Mouse (Mus musculus) MEL (cell line): Measurements from ENCODE around the gene Agfg2. TPM values are rescaled to one million over a fixed set of nuclear protein-coding genes. Genes with fewer than 3 reads are reported as not detected.

Experiments used
- DNase-seq: peaks from one replicate; pipeline ENCODE4 v3.0.0; 2011; ENCODE audit warnings: low read depth, low spot score
- H3K27ac ChIP-seq: 2 replicates; pipeline ENCODE4 v1.5.1; 2012; ENCODE audit warnings: low read depth, mild to moderate bottlenecking, control low read depth, low read length, moderate library complexity; ENCODE audit not compliant: control insufficient read depth
- H3K27me3 ChIP-seq, 2 experiments: fragments of 150-350 bp in 1 of 2; sonication (generic) in 1 of 2; 2 replicates each; pipeline ENCODE4 v1.6.1; 2012; ENCODE audit warnings: low read length in 2 of 2, mild to moderate bottlenecking in 2 of 2, improper control_type of control experiment in 1 of 2, moderate library complexity in 1 of 2; ENCODE audit not compliant: insufficient read depth in 2 of 2, control insufficient read depth in 1 of 2
- H3K36me3 ChIP-seq, 2 experiments: 2 replicates each; pipeline ENCODE4 v1.6.1; 2012 to 2014; ENCODE audit warnings: low read length in 2 of 2, improper control_type of control experiment in 1 of 2, inconsistent platforms in 1 of 2, mild to moderate bottlenecking in 1 of 2; ENCODE audit not compliant: insufficient read depth in 2 of 2, control insufficient read depth in 1 of 2
- H3K4me1 ChIP-seq, 2 experiments: fragments of 150-350 bp in 1 of 2; sonication (generic) in 1 of 2; 2 replicates each; pipeline ENCODE4 v1.6.1; 2012; ENCODE audit warnings: low read length in 2 of 2, improper control_type of control experiment in 1 of 2, mild to moderate bottlenecking in 1 of 2; ENCODE audit not compliant: insufficient read depth in 2 of 2, control insufficient read depth in 1 of 2
- H3K4me3 ChIP-seq, 2 experiments: fragments of 150-350 bp in 1 of 2; sonication (generic) in 1 of 2; 2 replicates each; pipeline ENCODE4 v1.5.1; 2012; ENCODE audit warnings: low read depth in 2 of 2, low read length in 2 of 2, mild to moderate bottlenecking in 2 of 2, moderate library complexity in 2 of 2, control low read depth in 1 of 2, improper control_type of control experiment in 1 of 2; ENCODE audit not compliant: control insufficient read depth in 1 of 2, insufficient read depth in 1 of 2
- H3K79me2 ChIP-seq: 2 replicates; pipeline ENCODE4 v1.6.1; 2012; ENCODE audit warnings: mild to moderate bottlenecking, low read length, moderate library complexity; ENCODE audit not compliant: control insufficient read depth, poor library complexity, insufficient read depth
- H3K9ac ChIP-seq: 2 replicates; pipeline ENCODE4 v1.6.1; 2012; ENCODE audit warnings: low read depth, mild to moderate bottlenecking, control low read depth, low read length, moderate library complexity; ENCODE audit not compliant: control insufficient read depth, poor library complexity, severe bottlenecking
- H3K9me3 ChIP-seq: fragments of 150-350 bp; sonication (generic); replicated peaks from 2 replicates; pipeline ENCODE4 v1.6.1; 2012; ENCODE audit warnings: mild to moderate bottlenecking, low read length, improper control_type of control experiment, moderate library complexity; ENCODE audit not compliant: insufficient read depth
- BHLHE40 ChIP-seq: IDR thresholded peaks from 2 replicates; pipeline ENCODE4 v1.6.1; 2012; ENCODE audit warnings: low read depth, mild to moderate bottlenecking, inconsistent platforms, low read length, improper control_type of control experiment, borderline replicate concordance
- CHD2 ChIP-seq: IDR thresholded peaks from 2 replicates; pipeline ENCODE4 v1.6.1; 2011; ENCODE audit warnings: low read length, improper control_type of control experiment
- GATA1 ChIP-seq: IDR thresholded peaks from 2 replicates; pipeline ENCODE4 v1.6.1; 2011; ENCODE audit warnings: low read depth, low read length, improper control_type of control experiment
- HCFC1 ChIP-seq: IDR thresholded peaks from 2 replicates; pipeline ENCODE4 v1.6.1; 2012; ENCODE audit warnings: low read depth, mild to moderate bottlenecking, inconsistent platforms, low read length, improper control_type of control experiment, moderate library complexity
- JUND ChIP-seq: IDR thresholded peaks from 2 replicates; pipeline ENCODE4 v1.6.1; 2011; ENCODE audit warnings: low read depth, mild to moderate bottlenecking, improper control_type of control experiment, low read length
- KAT2A ChIP-seq: conservative IDR thresholded peaks from 2 replicates; pipeline ENCODE4 v1.6.1; 2012; ENCODE audit warnings: low read depth, low read length, improper control_type of control experiment, inconsistent platforms
- MAFK ChIP-seq: IDR thresholded peaks from 2 replicates; pipeline ENCODE4 v1.6.1; 2011; ENCODE audit warnings: low read depth, mild to moderate bottlenecking, low read length, improper control_type of control experiment, borderline replicate concordance
- MAZ ChIP-seq: IDR thresholded peaks from 2 replicates; pipeline ENCODE4 v1.6.1; 2012; ENCODE audit warnings: low read depth, mild to moderate bottlenecking, inconsistent platforms, low read length, improper control_type of control experiment
- NELFE ChIP-seq: IDR thresholded peaks from 2 replicates; pipeline ENCODE4 v1.6.1; 2011; ENCODE audit warnings: low read depth, low read length, improper control_type of control experiment
- NRF1 ChIP-seq: IDR thresholded peaks from 2 replicates; pipeline ENCODE4 v1.6.1; 2014; ENCODE audit warnings: low read depth, mild to moderate bottlenecking, inconsistent platforms, low read length, improper control_type of control experiment, moderate library complexity; ENCODE audit not compliant: poor library complexity, insufficient read depth, severe bottlenecking
- POLR2A ChIP-seq, 2 experiments: IDR thresholded peaks; 2 replicates each; pipeline ENCODE4 v1.6.1; 2011 to 2012; ENCODE audit warnings: low read length in 2 of 2, mild to moderate bottlenecking in 2 of 2, control low read depth in 1 of 2, improper control_type of control experiment in 1 of 2, low read depth in 1 of 2, moderate library complexity in 1 of 2; ENCODE audit not compliant: control insufficient read depth in 1 of 2, insufficient read depth in 1 of 2, poor library complexity in 1 of 2
- POLR2AphosphoS5 ChIP-seq: IDR thresholded peaks from 2 replicates; pipeline ENCODE4 v1.6.1; 2012; ENCODE audit warnings: low read depth, borderline replicate concordance, mild to moderate bottlenecking, inconsistent platforms, low read length, moderate library complexity, mixed read lengths
- TCF12 ChIP-seq: IDR thresholded peaks from 2 replicates; pipeline ENCODE4 v1.6.1; 2014; ENCODE audit warnings: low read depth, mild to moderate bottlenecking, inconsistent platforms, low read length, improper control_type of control experiment, moderate library complexity
- ZMIZ1 ChIP-seq: IDR thresholded peaks from 2 replicates; pipeline ENCODE4 v1.6.1; 2012; ENCODE audit warnings: low read depth, mild to moderate bottlenecking, inconsistent platforms, low read length, improper control_type of control experiment, moderate library complexity
- ZNF384 ChIP-seq: IDR thresholded peaks from 2 replicates; pipeline ENCODE4 v1.6.1; 2012; ENCODE audit warnings: low read depth, mild to moderate bottlenecking, inconsistent platforms, low read length, improper control_type of control experiment
- polyA plus RNA-seq, 2 experiments: library from polyadenylated mRNA; stranded (reverse) in 1 of 2; unstranded in 1 of 2; fragments of >175 nt in 1 of 2; fragments of >200 nt in 1 of 2; gene quantifications; 2 replicates each; pipeline versions ENCODE4 v1.2.1 to v1.2.4; 2012; ENCODE audit warnings: low replicate concordance in 2 of 2, low read depth in 1 of 2; ENCODE audit not compliant: insufficient read length in 2 of 2, insufficient read depth in 1 of 2, missing spikeins in 1 of 2
- total RNA-seq: library from RNA; depleted of rRNA; stranded (reverse); fragments of 300-350 nt; gene quantifications from 2 replicates; pipeline ENCODE4 v1.2.3, GENCODE M21; 2012

Gene Agfg2
- total and polyA plus RNA-seq, 3 experiments = 30.0 to 38.9 TPM; not detected in 1

DNA sequence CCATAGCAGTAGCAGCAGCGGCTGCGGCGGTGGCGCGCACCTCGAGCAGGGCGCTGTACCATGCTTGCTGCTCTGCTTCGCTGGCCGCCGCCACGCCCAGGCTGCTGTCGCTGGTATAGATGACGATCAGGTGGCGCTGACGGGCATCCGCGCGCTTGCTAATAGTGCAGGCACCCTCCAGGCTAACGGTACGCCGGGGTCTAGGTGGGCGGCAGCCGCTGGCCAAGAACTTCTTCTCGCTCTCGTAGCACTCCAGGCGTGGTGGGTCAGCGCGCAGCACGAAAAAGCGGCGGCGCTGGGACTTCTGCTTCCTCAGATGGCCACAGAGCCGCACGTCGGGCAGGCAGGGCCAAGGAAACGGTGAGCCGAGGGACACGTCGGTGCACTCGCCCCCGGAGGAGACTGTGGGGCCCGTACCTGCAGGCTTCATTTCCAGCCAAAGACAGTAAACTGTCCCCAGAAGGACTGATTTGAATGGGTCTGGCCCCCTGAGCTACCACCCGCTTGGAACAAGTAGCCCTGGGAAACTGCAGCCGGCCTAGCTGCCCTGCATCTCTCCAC, 39.4 kb downstream of the Agfg2 start:
- no peak for TF ChIP-seq BHLHE40
- TF ChIP-seq NRF1 = no peak
- no peak for TF ChIP-seq CHD2
- TF ChIP-seq TCF12 = no peak
- no peak for TF ChIP-seq KAT2A
- no peak for TF ChIP-seq MAFK
- no peaks in the 10 kb centered on the region for H3K79me2 ChIP-seq
- H3K36me3 ChIP-seq = peaks cover 2 to 11% of the 10 kb centered on the region in 2 experiments; a peak in 3 of 4 replicates
- H3K4me1 ChIP-seq = peaks cover 2 to 11% of the 10 kb centered on the region in 2 experiments
- H3K9ac ChIP-seq = no peak overlapping the region
- H3K4me3 ChIP-seq = no peak overlapping the region
- no peaks in the 10 kb centered on the region for H3K27me3 ChIP-seq
- H3K27ac ChIP-seq = no peak overlapping the region
- no peak for DNase-seq
- H3K9me3 ChIP-seq = no peaks in the 10 kb centered on the region

DNA sequence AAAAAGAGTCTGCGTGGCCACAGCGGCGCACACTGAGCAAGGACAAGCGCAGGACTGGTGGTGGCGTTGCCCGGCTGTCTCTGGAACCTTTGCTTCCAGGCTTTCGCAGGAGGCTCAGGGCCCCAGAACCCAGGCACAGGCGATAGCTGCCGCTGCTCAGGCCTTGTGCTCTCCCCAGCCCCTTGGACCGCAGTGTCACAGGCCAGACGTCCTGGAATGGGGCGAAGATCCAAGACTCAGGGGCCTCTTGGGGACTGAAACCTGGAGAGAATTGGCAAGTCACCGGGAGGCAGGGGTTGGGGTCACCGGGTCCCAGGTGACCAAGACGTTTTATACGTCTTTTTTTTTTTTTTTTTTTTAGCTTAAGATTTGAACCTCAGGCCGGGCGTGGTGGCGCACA, 40.0 kb downstream of the Agfg2 start:
- H3K9ac ChIP-seq = no peak overlapping the region
- H3K9me3 ChIP-seq = no peaks in the 10 kb centered on the region
- H3K36me3 ChIP-seq = peaks cover 2 to 11% of the 10 kb centered on the region in 2 experiments; a peak in 3 of 4 replicates
- DNase-seq = no peak
- TF ChIP-seq MAZ (no peak), ZMIZ1 (no peak), NELFE (no peak), GATA1 (no peak), POLR2AphosphoS5 (no peak), JUND (no peak), ZNF384 (no peak)
- H3K79me2 ChIP-seq = no peaks in the 10 kb centered on the region
- no peaks in the 10 kb centered on the region for H3K27me3 ChIP-seq
- H3K27ac ChIP-seq = no peak overlapping the region
- no peak overlapping the region for H3K4me3 ChIP-seq
- peaks cover 2 to 11% of the 10 kb centered on the region in 2 experiments for H3K4me1 ChIP-seq

DNA sequence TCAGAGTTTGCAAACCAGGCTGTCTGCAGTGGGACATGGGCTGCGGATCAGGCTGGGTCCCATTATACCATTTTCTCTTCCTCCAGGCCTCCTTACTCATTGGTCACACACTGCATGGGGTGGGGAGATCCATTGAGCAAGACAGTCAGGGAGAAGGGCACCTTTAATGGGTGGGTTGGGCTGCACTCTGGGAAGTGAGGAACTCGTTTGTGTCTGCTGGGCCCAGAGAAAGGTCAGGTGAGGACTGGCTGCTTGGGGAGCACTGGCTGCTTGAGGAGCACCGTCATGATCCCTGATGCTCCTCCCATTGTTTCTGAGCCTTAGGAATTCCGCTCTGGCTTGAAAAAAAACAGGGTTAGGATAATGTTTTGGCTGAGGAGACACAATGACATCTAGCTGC, 41.6 kb downstream of the Agfg2 start:
- no peaks in the 10 kb centered on the region for H3K79me2 ChIP-seq
- peaks cover 2 to 5% of the 10 kb centered on the region in 2 experiments; a peak in 3 of 4 replicates for H3K36me3 ChIP-seq
- no peak overlapping the region for H3K9ac ChIP-seq
- H3K4me3 ChIP-seq = no peak overlapping the region
- no peaks in the 10 kb centered on the region for H3K27me3 ChIP-seq
- no peak for DNase-seq
- H3K9me3 ChIP-seq = no peaks in the 10 kb centered on the region
- H3K27ac ChIP-seq = no peak overlapping the region
- TF ChIP-seq POLR2A (IDR thresholded peaks at IDR 0.05; ENCODE audit: control insufficient read depth in 1 of 2, insufficient read depth in 1 of 2, low read depth in 1 of 2, low read length in 2 of 2, poor library complexity in 1 of 2) = 0 out of 4 replicates have a peak, but pooled peaks of 1 of the 2 experiments have one; percentile 11
- TF ChIP-seq HCFC1 = no peak
- peaks cover 0 to 6% of the 10 kb centered on the region in 2 experiments; a peak in 2 of 4 replicates for H3K4me1 ChIP-seq
